Mouse (Mus musculus) adrenal gland, adult 2 months (tissue): ENCODE measurements at regions not wholly inside any gene's neighbourhood (a gene's known extent, or its start where the extent isn't known, plus 50 kb on each side); places are given as distances from the start of the nearest gene placed in this dataset.
A peak's percentile ranks its signal among the peaks of the same experiment; 100 is the strongest.

ENCODE experiments used
- DNase-seq: peaks from one replicate; pipeline ENCODE4 v3.0.0; 2021
- microRNA-seq, 2 experiments: library from miRNA; unstranded; fragments of <30 nt; microRNA quantifications; one replicate each; pipeline ENCODE4 v1.2.0; 2021

GRCm38 (mm10) chr11:32908723-32909411 lies 84.5 kb upstream of the Smim23 start:
- no peak for DNase-seq

- peak; percentile 76 for DNase-seq
These were observed 83.3 kb upstream of the Smim23 start for GRCm38 (mm10) chr11:32907520-32908233.

GRCm38 (mm10) chr11:32903970-32904369 lies 79.6 kb upstream of the Smim23 start:
- no peak for DNase-seq

GRCm38 (mm10) chr11:32903389-32903788 lies 79.0 kb upstream of the Smim23 start:
- no peak for DNase-seq

- no peak for DNase-seq
These were observed 78.5 kb upstream of the Smim23 start for GRCm38 (mm10) chr11:32902923-32903322.

- no peak for DNase-seq
These were observed 76.0 kb upstream of the Smim23 start for GRCm38 (mm10) chr11:32900437-32900836.

- DNase-seq, result no peak
These were observed 75.3 kb upstream of the Smim23 start for GRCm38 (mm10) chr11:32899604-32900216.

- peak; percentile 30 for DNase-seq
These were observed 71.0 kb upstream of the Smim23 start for GRCm38 (mm10) chr11:32895400-32895799.

- DNase-seq, result peak; percentile 68
These were observed 68.9 kb upstream of the Smim23 start for GRCm38 (mm10) chr11:32893146-32893903.

- peak; percentile 51 for DNase-seq
These were observed 68.1 kb upstream of the Smim23 start for GRCm38 (mm10) chr11:32892496-32892895.

- peak; percentile 52 for DNase-seq
These were observed 64.8 kb upstream of the Smim23 start for GRCm38 (mm10) chr11:32889248-32889647.

- no peak for DNase-seq
These were observed 60.3 kb upstream of the Smim23 start for GRCm38 (mm10) chr11:32884744-32885143.

- DNase-seq, result no peak
These were observed 58.9 kb upstream of the Smim23 start for GRCm38 (mm10) chr11:32883062-32883852.

- no peak for DNase-seq
These were observed 54.6 kb upstream of the Smim23 start for GRCm38 (mm10) chr11:32878967-32879366.

Small RNAs in the stretch of these regions (microRNA-seq; reads per million reads assigned to microRNA genes)
- gene Gm26052, result 0 reads per million in 2 experiments
